Mouse (Mus musculus): ENCODE measurements at regions not wholly inside any gene's neighbourhood (a gene's known extent, or its start where the extent isn't known, plus 50 kb on each side); places are given as distances from the start of the nearest gene placed in this dataset.

DNA sequence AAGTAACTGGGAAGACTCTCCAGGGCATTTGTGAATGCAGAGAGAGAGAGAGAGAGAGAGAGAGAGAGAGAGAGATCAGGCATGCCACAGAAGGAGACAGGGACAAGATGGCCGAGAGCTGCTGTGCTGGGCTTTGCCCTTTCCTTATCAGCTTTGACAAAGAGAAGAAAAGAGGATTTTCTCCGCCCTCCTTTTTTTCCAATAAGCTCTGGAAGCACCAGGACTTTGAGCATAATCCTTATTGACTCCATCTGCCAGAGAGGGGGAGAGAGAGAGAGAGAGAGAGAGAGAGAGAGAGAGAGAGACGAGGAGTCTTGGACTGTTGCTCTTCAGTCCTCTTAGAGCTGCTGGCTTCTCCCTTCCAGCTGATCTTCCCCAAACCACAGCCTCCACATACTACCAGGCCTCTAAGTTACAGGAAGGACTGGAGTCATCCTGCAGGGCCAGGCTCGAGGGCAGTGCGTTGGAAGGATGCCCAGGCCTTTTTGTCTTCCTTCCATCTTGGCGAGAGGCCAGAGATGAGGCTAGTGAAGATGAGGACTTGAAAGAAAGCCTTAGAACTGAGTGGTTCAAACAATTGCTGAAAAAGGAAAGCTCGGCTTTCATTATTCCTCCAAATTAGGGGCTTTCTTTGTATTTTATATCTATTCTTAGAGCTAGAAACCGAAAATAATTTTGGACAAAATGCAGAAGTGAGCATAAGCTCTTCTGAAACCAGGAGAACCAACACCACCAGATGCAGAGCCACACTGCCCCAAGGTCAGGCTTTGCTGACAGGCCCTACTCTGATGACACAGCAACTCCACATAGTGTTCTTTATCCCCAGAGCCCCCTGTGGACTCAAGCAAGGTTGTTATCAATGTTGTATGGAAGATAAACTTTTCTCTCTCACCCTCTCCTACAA is 59.3 kb upstream of the Kcnd3 start:
- no peak for TF ChIP-seq CTCF (IDR thresholded peaks at IDR 0.05; ENCODE audit: low read depth)
- no peak for TF ChIP-seq EP300 (IDR thresholded peaks at IDR 0.05; ENCODE audit: low read depth)

Measured in heart, postnatal 0 days (tissue).